Mouse (Mus musculus) E14TG2a.4 (cell line): ENCODE measurements around the gene Mtx1.

Source experiments
- CTCF ChIP-seq: conservative IDR thresholded peaks from 2 replicates; pipeline ENCODE4 v1.5.1; 2014; ENCODE audit warnings: low read length
- NANOG ChIP-seq: IDR thresholded peaks from 2 replicates; pipeline ENCODE4 v1.6.1; 2014; ENCODE audit warnings: borderline replicate concordance, low read length, mixed read lengths
- POU5F1 ChIP-seq: IDR thresholded peaks from 2 replicates; pipeline ENCODE4 v1.6.1; 2014; ENCODE audit warnings: low read length, borderline replicate concordance

DNA sequence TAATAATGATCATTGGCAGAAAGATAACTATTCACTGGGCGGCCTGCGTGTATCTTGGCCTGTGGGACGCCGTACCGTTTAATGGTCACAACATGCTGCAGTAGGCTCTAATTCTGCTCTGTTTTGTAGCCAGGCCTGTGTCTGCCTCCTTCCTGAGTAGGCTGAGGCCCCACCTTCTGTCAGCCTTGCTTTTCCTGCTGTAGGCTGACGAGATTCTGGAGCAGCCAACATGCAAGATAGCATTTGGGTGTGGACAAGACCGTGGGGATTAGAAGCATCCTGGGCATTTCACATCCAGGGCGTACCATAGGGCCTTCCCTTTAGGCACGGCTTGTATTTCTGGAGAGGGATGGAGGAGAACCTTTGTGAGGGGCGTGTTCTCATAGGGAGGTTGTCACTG lies 35.5 kb upstream of the Mtx1 start:
- no peak for TF ChIP-seq CTCF
- no peak for TF ChIP-seq NANOG
- no peak for TF ChIP-seq POU5F1
